Mouse (Mus musculus) olfactory bulb, adult 2 months (tissue): ENCODE measurements at regions not wholly inside any gene's neighbourhood (a gene's known extent, or its start where the extent isn't known, plus 50 kb on each side); places are given as distances from the start of the nearest gene placed in this dataset.

Experiments used
- CTCF ChIP-seq: fragments of 200-500 bp; IDR thresholded peaks from 2 replicates; pipeline ENCODE4 v1.5.1; 2012; ENCODE audit warnings: low read depth, mild to moderate bottlenecking, low read length, moderate library complexity; ENCODE audit not compliant: insufficient read depth
- POLR2A ChIP-seq: fragments of 200-500 bp; IDR thresholded peaks from 2 replicates; pipeline ENCODE4 v1.6.1; 2012; ENCODE audit warnings: mild to moderate bottlenecking, low read depth, low read length, moderate library complexity; ENCODE audit not compliant: insufficient read depth

DNA sequence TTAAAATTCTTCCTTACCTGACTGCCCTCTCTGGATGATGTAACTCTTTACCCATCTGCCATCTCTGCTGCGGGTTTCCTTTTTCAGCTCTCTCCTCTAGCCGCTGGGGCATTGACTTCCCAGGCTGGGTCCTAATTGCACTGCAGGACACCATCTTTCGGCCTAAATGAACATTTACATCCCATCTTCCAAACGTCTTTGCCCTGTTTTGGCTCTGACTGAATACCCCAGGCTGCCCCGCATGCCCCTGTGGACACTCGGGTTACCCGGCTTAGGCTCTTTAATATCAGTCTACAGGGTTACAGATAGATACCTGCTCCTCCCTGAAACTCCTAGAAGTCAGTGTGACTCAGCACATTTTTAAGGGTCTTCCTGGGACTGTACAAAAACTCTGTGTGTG is 193.3 kb downstream of the Enc1 start:
- TF ChIP-seq CTCF (no peak), POLR2A (no peak)
